Mouse (Mus musculus) fat pad, adult 2 months (tissue): ENCODE data around the gene Vangl2.

Source experiments
- DNase-seq: peaks from one replicate; pipeline ENCODE4 v3.0.0-alpha.2; 2011; ENCODE audit warnings: low read depth, low spot score; ENCODE audit errors: extremely low read depth

Vangl2 gene

DNA sequence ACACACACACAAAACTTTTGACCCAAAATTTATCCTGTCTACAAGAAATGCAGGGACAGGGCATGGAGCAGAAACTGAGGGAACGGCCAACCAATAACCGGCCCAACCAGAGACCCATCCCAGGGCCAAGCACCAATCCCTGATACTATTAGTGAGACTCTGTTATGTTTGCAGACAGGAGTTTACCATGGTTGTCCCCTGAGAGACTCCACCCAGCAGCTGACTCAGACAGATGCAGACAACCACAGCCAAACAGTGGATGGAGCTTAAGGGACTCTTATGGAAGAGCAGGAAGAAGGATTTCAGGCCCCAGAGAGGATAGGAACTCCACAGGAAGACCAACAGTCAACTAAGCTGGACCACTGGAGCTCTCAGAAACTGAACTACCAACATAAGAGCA, 1.7 kb upstream of the Vangl2 start:
- no peak for DNase-seq

DNA sequence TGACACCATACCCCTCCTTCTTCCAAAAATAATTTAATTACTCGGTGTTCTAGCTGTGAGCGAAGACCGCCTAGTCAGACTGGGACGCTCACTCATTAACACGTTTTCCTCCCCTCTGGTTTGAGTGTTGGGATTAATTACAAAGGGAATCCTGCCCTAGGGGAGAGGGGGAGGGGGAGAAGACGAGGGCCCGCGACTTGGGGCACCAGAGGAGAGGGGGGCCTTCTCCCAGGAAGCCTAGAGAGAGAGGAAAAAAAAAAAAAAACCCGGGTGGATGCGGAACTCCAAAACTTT, 488 bp downstream of the Vangl2 start:
- DNase-seq, result no peak

DNA sequence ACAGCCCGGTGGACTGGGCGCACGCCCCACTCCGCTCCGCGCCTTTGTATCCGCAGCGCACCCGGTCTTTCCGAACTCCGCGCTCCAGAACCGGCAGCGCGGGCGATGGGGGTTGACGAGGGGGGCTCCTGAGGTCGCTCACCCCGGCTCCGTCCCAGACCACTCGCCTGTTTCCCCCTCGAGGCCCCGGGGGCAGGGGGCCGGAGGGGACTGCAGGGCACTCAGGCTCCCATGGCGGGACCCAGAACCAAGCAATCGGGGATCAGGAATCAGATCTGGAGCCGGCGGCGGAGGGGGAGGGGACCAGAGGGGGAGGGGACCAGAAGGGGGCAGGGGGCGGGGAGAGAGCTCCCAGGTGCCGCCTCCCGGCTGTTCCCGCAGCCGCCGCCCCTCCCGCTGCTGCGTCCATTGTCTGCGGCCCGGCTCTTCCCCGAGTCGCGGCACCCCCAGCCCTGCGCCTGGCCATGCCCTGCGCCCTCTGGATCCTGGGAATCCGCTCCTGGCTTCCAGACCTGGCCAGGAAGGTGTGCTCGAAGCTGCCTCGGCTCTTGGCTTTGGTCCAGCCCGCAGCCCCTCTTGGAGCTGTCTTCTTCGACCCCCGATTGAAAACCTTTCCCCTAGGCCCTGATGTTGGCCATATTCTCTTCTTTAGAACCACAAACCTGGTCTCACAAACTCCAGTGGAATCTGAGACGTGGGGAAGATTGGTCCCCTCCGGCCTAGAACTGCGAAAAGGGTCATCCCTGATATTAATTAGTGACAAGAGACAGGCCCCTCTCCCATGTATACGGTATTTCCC, 1.0 kb downstream of the Vangl2 start:
- no peak for DNase-seq

DNA sequence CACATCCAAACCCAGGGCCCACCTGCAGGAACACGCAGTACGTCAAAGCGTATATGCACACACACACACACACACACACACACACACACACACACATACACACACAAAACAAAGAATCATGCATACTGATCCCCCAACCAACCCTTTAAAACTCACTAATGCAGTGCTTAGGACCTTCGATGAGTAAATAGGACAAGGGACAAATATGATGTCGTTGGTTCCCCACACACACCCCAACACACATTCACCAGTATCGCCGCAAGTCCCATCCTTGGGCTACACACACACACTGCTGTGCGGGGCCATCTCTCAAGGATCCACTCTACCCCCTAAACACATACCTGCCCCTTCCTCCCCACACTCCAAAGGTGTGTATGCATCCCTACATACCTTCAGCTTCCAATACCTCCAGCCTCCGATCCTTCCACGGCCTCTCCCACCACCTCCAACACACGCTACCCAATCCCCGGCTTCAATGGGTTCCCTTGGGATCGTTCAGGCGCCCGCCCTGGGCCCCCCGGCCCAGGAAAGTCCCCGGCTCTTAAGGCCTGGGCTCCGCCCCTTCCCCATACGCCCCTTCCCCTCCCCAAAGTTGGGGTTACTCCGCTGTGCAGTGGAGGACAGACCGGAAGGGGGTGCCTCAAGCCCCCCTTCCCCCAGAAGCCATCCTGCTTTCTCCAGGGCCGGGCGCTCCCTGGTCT, 1.9 kb downstream of the Vangl2 start:
- no peak for DNase-seq

DNA sequence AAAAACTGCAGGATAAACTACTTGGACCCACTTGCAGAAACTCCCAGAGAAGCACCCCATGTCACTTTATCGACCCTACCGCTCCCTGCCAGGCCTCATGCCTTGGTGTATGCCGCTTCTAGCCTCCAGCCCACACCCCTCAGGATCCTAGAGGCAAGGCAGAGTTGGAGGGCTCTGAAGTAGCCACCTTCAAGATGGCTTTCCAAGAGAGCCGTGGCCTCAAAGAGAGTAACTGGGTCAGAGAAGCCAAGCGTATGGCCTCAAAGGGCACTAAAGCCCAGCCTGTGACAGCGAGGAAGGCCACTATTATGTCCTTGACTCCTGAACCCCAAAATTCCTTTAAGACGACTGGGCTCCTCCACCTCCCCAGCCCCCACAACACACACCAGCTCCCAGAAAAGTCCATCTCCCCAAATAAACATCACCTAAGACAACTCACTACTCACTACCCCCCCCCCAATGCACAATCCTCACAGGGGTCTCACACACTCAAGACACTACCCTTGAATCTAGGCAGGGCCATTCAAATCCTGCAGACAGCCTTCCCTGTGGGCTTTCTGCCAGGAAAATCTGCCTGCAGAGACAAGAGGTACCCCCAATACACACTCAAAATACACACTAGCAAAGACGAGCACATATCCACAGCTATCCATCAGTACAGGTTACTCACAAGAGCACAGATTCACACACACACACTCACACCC, 2.9 kb downstream of the Vangl2 start:
- no peak for DNase-seq

DNA sequence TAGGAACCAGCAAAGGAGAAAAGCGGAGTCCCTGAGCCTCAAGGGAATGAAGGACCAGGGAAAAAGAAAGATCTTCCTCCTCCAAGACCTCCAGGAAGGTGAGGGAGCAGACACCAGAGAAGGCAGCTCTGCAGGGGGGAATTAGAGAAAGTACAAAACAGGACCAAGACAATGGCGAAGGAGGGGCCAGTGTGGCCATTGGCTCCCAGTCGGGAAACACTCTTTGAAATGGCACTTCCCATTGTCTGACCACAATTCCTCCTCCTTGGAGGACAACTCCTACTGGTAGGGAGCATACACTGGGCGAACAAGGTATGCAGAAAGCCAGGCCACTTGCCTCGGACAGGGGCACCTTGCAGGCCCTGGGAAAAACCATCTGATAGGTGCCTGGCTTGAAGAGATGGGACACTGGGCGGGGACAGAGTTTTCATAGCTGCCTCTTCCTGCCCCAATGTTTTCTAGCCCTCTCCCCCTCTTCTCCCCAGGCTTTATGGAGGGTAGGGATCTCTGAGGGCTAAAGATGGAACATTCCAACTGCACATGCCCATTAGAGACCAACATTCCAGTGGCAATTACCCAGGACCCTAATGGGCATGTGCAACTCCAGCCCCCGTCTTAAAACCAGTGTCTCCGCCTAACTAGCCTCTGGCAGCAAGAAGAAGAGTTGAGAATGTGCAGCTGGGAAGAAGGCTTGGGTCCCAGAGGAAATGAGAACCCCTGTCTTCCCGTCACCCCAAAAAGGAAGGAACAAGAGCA, 3.9 kb downstream of the Vangl2 start:
- DNase-seq, result no peak

DNA sequence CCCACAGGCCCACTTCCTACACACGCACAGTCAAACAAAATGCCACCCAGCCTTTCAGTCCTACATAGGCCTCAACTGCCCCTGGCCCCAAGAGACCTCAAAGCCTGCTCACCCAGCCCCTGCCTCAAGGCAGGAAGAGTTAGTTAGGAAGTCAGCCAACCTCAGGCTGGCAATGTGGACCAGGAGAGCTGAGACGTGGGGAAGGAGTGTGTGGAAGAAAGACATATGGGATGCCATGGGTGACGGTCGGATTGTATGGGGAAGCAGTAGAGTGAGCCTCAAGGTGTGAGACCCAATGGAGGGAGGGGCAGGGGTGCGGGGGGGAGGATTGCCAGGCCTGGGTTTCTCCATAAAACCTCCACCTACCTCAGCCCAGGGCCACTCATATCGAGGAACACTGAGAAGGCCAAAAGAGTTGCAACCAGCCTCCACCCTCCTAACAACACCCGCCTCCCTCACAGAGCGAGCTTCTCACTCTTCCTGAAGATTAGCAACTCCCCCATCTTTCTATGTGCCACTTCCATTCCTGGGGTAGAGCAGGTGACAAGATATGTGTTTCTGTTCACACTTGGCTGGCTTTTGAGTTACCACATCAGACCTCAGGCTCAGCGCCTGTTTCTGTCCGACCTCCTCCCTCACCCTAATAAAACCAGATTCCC, 8.3 kb downstream of the Vangl2 start:
- DNase-seq, result no peak

DNA sequence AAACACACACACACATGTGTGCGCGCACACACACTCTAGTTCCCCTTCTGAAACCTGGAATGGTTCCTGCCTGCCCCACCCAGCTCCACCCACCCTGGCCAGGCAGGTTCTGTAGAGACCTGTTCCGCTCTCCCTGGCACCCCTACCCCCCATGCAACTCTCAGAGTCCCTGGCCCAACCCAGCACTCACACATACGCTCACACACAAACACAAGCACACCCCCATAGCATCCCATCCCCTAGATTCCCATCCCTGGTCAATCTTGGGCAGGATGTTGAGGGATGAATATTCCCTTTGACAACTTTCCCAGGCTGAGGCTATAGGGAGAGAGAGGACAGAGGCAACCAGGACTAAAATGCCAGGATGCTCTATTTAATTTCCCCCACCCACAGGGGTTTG, 8.9 kb downstream of the Vangl2 start:
- no peak for DNase-seq

DNA sequence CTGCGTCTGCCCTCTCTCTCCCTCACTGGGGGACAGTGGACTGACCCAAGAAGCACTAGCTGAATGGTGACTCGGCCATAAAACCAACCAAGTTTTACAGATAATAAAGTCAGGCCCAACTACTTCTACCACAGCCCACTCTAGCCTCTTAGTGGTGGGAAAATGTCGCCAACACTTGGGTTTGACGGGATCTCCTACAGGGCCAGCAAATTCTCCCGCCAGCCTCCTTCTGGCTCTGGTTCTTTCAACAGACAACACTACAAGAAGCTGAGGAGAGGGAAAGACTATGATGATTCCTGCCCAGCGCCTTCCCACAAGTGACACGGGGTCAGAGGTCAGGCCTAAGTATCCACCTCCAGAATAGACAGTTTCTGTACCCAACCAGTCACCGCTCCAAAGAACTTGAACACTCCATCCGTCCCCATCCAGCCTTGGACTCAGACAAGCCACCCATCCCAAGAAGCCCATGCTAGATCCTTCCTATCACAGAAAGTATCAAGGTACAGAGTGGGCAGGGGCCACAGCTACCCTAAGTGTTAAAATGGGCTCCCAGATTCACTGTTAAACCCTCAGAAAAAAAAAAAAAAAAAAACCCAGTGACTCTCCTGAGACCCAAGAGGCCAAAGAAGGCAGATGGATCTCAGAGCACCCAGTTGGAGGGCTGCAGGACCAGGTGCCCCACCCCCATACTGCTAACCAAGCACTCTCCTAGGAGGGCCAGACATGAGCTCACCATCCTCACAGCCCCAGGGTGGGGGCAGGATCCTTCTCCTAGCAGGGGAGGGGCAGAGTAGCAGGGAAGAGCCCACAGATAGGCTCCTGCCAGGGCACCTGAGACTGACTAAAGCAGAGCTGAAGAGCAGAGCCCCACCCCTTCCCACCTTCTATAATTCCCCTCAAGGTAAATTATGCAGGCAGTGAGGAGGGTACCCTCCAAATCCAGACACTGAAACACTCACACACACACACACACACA, 9.6 kb downstream of the Vangl2 start:
- DNase-seq, result no peak

DNA sequence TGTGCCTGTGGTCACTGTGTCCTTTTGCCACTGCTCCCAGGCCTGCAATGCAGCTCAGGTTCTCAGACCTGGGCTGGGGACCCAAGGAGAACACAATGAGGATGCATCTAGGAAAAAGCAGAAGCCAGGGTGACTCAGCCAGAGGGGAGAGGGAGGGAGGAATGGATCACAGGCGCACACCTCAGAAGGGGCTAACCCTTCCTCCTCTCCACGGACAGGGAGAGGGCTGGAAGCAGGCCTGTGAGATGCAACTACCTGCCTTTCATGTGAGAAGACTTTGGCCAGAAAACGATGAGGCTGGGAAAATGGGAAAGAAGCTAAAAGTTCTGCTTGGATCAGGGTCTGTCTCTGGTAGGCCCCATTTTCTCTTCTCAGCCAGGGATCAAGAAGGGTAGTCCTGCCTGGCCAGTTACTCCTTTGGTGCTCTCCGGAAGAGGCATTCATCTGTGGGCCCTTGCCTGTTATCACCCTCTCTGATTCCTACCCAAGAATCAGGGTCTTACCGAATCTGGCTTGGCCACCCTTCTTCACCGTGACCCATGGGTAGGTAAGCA, 10.7 kb downstream of the Vangl2 start:
- no peak for DNase-seq

DNA sequence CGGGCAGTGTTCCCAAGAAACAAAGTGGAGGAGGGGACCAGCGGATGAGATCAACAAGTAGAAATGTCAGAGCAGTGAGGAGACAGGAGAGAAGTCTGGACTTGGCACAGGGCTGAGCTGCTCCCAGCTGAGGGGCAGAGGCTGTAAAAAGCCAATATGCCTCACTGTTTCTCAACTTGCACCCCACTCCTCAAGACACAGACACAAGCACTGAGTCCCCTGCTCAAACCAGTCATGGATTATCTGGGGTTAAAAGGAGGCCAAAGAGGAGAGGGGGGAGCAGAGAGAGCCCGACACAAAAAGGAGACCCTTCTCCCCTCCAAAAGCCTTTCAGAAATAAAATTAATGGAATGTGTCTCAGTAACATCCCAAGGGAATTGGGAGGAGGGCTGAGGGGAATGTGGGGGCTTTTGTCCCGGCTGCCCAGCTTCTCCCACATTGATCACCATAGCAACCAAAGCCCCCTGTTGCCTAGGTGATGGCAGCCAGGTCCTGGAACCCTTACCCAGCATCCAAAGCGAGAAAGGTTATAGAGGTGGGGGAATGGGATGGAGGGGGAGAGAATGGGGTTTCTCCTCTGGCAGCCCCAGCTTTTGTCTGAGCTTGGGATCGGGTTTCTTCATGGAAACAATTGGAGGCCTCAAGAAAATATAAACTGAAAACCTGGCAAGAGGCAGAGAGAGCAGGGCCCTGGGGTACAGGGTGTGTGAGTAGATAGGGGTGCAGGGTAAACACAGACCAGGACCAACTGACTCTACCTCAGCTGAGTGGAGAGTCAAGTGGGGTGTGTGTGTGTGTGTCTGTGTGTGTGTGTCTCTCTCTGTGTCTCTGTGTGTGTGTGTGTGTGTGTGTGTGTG, 11.4 kb downstream of the Vangl2 start:
- DNase-seq, result no peak

DNA sequence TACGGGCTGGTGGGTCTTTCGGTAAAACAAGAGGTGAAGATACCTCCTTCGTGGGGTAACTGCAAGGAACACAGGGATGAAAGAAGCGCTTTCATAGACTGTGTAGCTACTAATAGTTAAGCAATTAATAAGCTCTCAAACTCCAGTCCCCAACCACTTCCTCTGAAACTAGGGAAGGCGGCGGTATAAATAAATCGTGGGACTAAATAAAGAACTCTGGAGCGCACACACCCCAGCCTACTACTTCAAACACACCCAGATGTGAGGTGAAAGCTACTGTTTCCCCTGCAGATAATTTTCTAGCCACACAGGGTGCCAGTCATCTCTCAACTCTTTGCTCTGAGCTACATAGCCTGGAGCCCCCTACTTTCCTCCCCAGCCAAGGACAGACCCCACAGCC, 12.2 kb downstream of the Vangl2 start:
- no peak for DNase-seq

DNA sequence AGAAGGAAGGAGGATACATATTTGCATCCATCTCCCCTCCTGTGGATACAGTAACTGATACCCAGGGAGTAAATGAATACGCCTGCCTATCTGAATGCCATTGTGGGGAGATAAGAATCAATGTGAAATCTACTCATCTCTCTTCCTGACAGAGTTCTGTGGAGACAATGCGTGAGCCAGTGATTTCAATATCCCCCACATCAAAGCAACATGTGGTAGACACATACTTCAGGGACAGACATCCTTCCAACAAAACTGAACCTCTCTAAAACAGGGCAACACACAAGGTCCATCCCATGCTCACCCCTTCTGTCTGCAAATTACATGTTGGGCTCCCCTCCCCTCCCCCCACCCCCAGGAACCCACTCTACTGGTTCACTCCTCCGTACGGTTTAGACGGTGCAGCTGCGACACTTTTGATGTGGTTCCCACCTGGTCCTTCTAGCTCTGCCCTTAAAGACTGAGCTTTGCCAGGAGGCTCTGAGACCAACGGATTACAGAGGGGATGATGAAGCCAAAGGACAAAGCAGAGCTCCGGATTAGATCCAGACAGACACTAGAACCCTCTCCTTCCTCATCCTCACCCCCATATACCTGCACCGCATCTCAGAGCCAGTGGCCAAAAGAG, 12.8 kb downstream of the Vangl2 start:
- no peak for DNase-seq

DNA sequence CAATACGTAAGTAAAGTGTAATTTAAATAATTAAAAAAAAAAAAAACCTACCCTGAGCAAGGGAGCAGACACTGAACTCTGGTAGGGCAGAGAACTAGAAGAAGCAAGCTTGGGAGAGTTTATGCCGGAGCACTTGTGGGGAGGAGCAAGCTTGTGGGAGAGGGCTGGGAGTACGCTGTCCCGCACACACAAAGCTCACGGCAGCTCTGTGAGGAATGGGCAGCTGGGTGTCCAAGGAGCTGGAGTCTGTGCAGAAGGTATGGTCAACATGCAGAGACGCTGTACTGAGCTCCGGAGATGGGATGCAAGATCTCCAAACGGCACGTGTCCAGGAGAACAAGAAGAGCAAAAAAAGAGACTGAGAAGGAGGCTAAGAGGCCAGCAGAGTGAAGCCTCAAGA, 13.5 kb downstream of the Vangl2 start:
- DNase-seq, result no peak

DNA sequence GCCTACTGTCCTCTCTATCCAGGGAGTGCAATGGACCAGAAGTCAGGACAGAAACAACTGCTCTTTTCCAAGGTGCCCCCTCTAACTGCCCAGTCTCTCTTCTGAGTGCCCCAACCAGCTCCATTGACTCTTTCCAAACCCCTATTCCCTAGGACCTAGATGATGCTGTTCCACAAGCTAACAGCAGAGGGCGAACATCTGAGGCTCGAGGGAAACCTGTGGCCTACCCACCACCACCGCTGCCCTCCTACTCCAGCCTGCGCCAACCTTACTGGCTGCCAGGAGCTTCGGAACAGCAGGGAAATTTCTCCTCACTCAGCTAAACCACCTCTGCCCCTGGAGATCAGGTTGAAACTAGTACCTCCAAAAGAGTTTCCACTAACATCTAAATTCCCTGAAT, 16.2 kb downstream of the Vangl2 start:
- no peak for DNase-seq

DNA sequence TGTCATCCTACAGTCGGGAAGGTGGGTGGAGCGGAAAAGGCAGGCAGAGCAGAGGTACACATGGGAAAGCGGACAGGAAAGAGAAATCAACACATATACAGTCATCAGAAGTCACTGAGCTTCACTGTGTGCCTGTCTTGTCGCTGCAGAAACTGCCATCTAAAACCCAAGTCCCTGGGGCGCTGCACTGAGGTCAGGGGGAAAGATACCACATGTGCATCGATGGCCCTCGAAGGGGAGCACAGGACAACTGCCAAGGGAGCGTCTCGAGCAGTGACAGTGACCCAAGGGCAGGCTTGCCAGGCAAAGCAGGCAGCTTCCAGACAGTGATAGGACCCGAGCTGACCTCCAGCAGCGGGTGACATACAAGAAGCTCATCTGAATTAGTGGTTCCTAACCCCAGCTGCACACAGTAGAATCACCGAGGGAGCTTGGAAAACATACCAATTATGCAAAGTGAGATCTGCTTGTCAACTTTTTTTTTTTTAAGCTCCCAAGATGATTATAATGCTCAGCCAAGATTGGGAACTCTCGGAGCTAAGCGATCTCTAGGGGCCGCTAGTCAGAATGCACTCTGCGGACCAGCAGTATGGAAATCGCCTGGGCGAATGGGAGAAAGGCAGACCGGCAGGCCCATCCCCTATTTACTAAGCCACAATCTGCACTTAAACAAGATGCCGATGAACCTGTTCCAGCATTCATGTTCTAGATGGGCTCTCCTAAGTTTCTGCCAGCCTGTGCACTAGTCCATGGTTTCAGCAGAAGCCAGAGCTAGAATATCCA, 18.0 kb downstream of the Vangl2 start:
- no peak for DNase-seq

DNA sequence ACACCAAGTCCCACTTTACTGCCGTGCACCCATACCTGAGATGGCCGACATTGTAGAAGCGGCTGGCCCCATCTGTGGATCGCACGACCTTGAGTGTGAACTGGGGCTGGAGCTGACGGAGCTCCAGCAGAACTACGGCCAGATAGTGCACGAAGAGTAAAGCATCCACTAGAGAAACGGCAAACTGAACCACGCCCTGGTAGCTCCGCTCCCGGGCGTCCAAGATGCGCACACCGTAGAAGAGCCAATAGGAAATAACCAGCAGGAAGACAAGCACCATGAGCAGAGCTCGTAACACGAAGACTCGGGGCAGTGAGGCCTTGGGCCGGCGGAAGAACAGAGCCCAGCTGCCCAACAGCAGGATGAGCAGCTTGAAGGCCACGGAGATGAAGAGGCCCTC, 18.8 kb downstream of the Vangl2 start:
- DNase-seq, result no peak
